Mouse (Mus musculus) ES-Bruce4 (cell line): Measurements from ENCODE around the gene Ndrg4. TPM values are rescaled to one million over a fixed set of nuclear protein-coding genes. Genes with fewer than 3 reads are reported as not detected.
"Not testable (repeated sequence)": the region's sequence is repeated elsewhere in the genome, so short reads cannot be mapped to it uniquely, and the experiment has no call there.

Experiments used
- H3K27ac ChIP-seq: 2 replicates; pipeline ENCODE4 v1.5.1; 2012; ENCODE audit warnings: low read length, inconsistent platforms; ENCODE audit not compliant: insufficient read depth
- H3K27me3 ChIP-seq: 2 replicates; pipeline ENCODE4 v1.6.1; 2012; ENCODE audit warnings: mild to moderate bottlenecking, low read length, inconsistent platforms; ENCODE audit not compliant: control insufficient read depth, poor library complexity, insufficient read depth, severe bottlenecking
- H3K36me3 ChIP-seq: 2 replicates; pipeline ENCODE4 v1.6.1; 2012; ENCODE audit warnings: inconsistent platforms, mild to moderate bottlenecking, low read length, moderate library complexity; ENCODE audit not compliant: control insufficient read depth, poor library complexity, insufficient read depth, severe bottlenecking
- H3K4me1 ChIP-seq: one replicate; pipeline ENCODE4 v1.8.1; 2011; ENCODE audit warnings: low read length; ENCODE audit not compliant: control insufficient read depth, insufficient read depth
- H3K4me3 ChIP-seq: 2 replicates; pipeline ENCODE4 v1.5.1; 2011; ENCODE audit warnings: low read depth, mild to moderate bottlenecking, low read length
- H3K9ac ChIP-seq: 2 replicates; pipeline ENCODE4 v1.6.1; 2012; ENCODE audit warnings: low read depth, mild to moderate bottlenecking, inconsistent platforms; ENCODE audit not compliant: poor library complexity, severe bottlenecking
- H3K9me3 ChIP-seq: replicated peaks from 2 replicates; pipeline ENCODE4 v1.6.1; 2012; ENCODE audit warnings: mild to moderate bottlenecking, low read length, inconsistent platforms; ENCODE audit not compliant: control insufficient read depth, poor library complexity, insufficient read depth, severe bottlenecking
- CTCF ChIP-seq: IDR thresholded peaks from one replicate; pipeline ENCODE4 v1.8.1; 2011; ENCODE audit warnings: low read depth, low read length
- EP300 ChIP-seq: IDR thresholded peaks from 2 replicates; pipeline ENCODE4 v1.6.1; 2011; ENCODE audit warnings: low read depth, low read length; ENCODE audit not compliant: insufficient read depth
- POLR2A ChIP-seq: IDR thresholded peaks from one replicate; pipeline ENCODE4 v1.8.1; 2011; ENCODE audit warnings: low read length; ENCODE audit not compliant: insufficient read depth
- polyA plus RNA-seq: library from polyadenylated mRNA; stranded (reverse); fragments of >200 nt; gene quantifications from 2 replicates; pipeline ENCODE4 v1.2.4, GENCODE M21; 2011; ENCODE audit warnings: low read depth; ENCODE audit not compliant: missing spikeins, insufficient read depth, insufficient read length

Gene Ndrg4
- polyA plus RNA-seq, 1 experiment, result 8.8 TPM

DNA sequence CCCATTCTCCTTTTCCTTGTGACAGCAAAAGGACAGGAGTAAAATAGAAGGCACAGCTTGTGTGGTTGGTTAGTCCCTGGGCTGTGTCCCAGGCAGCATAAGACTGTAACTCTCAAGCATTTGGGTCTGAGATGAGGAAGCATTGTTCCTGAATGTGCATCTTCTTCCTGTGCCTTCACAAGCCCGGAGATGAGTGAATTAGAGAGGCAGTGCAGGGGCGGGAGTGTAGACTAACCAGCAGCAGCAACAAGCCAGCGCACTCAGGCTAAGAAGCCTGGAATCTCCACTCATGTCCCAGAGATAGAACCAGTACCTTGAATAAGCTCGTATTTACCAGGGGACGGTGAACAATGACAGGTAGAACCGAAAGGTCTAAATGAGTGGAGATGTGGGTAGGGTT is 15.2 kb upstream of the Ndrg4 start:
- H3K27me3 ChIP-seq, result no peaks in the 10 kb centered on the region
- TF ChIP-seq EP300 (no peak), POLR2A (no peak), CTCF (no peak)

DNA sequence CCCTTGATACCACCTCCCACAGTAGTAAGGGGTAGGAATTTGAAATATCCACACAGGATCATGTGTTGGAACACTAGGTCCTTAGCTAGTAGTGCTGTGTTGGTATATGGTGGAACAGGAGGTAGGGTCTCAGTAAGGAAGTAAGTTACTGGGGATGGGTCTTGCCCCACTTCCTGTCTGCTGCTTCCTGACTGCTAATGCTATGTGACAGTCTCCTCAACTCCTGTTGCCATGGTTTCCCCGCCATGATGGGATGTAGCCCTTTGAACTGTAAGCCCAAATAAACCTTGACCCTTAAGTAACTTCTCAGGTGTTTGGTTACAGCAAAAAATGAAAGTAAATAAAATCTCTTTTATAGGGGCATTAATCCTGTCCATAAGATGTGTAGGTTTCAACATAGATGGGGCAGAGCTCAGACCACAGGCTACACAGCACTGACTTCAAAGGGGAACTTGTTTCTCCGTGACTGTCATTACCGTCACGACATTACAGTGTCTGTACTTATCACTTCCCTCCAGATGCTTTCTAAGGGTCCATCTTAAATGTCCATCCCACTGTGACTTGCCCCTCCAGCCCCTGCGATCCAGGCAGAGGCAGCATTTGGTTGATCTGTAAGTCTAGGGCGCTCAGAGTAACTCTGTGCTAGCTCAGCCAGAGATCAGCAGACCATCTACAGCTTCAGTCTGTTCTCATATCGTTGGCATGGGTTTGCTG is 13.7 kb upstream of the Ndrg4 start:
- TF ChIP-seq POLR2A (no peak), CTCF (no peak), EP300 (no peak)
- no peaks in the 10 kb centered on the region for H3K36me3 ChIP-seq
- no peak overlapping the region for H3K4me3 ChIP-seq

More for the DNA sequence above, 15.2 kb upstream of the Ndrg4 start:
- Histone ChIP-seq H3K36me3 (no peaks in the 10 kb centered on the region), H3K9me3 (no peaks in the 10 kb centered on the region), H3K9ac (no peak overlapping the region), H3K4me1 (no peaks in the 10 kb centered on the region), H3K4me3 (no peak overlapping the region), H3K27ac (no peak overlapping the region)

DNA sequence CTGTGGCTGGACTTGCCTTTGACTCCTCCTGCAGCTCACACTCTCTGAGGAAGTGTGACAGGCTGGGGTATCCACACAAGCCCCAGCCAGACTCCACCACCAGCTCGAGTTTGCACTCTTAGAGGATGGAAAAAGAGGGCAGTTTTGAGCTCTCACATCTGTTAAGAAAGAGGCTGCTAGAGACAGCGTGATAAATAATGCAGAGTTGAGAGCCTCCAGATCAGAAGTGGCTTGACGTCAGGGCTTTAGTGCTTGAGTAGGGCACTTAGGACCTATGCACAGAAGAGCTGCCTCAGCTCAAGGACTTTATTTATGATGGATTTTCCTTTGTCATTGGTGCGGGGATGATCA is 13.2 kb upstream of the Ndrg4 start:
- no peak overlapping the region for H3K27ac ChIP-seq
- H3K4me3 ChIP-seq, result no peak overlapping the region
- H3K4me1 ChIP-seq, result no peaks in the 10 kb centered on the region
- no peaks in the 10 kb centered on the region for H3K27me3 ChIP-seq
- TF ChIP-seq POLR2A (no peak), EP300 (no peak), CTCF (no peak)
- no peaks in the 10 kb centered on the region for H3K9me3 ChIP-seq
- no peaks in the 10 kb centered on the region for H3K36me3 ChIP-seq
- H3K9ac ChIP-seq, result no peak overlapping the region

More for the DNA sequence above, 13.7 kb upstream of the Ndrg4 start:
- no peaks in the 10 kb centered on the region for H3K9me3 ChIP-seq
- no peak overlapping the region for H3K27ac ChIP-seq
- no peak overlapping the region for H3K9ac ChIP-seq
- no peaks in the 10 kb centered on the region for H3K4me1 ChIP-seq
- H3K27me3 ChIP-seq, result no peaks in the 10 kb centered on the region

DNA sequence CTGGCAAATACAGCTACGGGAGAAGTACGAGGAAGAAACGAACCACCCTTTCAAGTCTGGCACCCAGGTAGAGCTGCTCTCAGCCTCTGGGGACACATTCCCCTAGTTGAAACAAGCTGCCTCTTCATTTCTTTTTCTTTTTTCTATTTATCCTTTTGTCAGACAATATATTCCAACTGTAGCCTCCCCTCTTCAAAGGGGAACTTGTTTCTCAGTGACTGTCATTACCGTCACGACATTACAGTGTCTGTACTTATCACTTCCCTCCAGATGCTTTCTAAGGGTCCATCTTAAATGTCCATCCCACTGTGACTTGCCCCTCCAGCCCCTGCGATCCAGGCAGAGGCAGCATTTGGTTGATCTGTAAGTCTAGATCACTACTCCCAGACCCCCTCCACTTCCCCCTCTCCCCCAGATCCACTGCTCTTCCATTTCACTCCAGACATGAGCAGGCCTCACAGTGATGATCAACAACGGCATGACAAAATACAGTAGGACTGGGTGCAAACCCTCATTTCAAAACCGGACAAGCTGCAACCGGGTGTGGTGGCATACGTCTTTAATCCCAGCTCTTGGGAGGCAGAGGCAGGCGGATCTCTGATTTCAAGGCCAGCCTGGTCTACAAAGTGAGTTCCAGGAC is 10.8 kb upstream of the Ndrg4 start:
- H3K4me1 ChIP-seq, H3K27me3 ChIP-seq, H3K36me3 ChIP-seq, H3K9me3 ChIP-seq, H3K9ac ChIP-seq, H3K4me3 ChIP-seq, H3K27ac ChIP-seq: not testable (repeated sequence)

DNA sequence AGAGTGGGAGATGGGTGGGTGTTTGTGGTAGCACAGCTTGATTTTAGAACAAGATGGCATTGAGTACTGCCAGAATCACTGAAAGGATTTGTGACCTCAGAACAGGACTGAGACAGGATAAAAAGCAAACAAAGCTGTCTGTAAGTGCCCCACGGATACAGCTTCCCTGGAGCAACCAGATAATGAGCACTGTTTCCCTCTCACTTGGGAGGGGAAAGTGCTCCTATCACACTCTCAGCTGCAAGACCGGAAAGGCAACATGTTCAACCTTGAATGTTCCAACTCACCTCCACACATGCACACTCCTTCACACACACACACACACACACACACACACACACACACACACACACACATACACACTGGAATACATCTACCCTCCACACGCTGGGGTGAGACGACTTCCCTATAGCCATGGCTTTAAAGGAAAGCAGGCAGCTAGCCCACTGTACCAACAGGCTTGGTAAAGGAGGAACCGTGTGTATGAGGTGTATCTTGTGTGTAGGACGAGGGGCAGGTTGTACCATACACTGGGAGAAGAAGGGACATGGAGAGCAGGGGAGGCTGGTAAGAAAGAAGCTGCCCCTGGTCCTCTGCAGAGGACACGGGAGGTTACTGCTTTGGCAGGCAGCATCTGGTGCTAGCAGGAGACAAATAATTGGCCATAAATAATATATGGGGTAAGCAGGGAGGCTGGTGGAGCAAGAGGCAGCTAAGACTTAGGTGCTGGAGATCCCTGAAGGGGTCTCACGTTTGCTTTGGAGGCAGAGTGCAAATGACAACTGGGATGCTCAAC is 8.4 kb upstream of the Ndrg4 start:
- Histone ChIP-seq H3K4me3 (no peak overlapping the region), H3K9ac (no peak overlapping the region), H3K36me3 (no peaks in the 10 kb centered on the region), H3K27me3 (no peaks in the 10 kb centered on the region), H3K9me3 (no peaks in the 10 kb centered on the region), H3K27ac (no peak overlapping the region), H3K4me1 (no peaks in the 10 kb centered on the region)
- TF ChIP-seq EP300, result no peak

DNA sequence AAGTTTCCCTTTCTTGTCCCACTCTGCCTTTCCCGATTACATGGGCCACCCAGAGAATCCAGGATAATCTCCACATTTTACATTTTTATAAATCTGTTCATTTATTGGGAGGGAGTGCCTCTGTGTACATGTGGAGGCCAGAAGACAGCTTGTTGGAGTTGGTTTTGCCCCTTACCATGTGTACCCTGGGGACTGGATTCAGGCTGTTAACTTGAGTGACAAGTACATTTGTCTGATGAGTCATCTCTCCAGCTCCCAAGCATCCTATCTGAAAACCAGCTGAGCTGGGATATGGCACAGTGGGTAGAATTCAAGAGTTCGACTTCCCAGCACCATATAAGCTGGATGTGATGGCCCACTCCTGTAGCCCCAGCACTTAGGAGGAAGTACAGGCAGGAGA is 6.8 kb upstream of the Ndrg4 start:
- Histone ChIP-seq H3K4me1 (no peaks in the 10 kb centered on the region), H3K27me3 (no peaks in the 10 kb centered on the region), H3K9ac (no peak overlapping the region), H3K27ac (no peak overlapping the region), H3K9me3 (no peaks in the 10 kb centered on the region), H3K36me3 (no peaks in the 10 kb centered on the region), H3K4me3 (no peak overlapping the region)
- TF ChIP-seq EP300 (no peak), POLR2A (no peak), CTCF (no peak)
